Comparison of ENCODE assay signal across 8 mouse cellular contexts in the genomic region with DNA sequence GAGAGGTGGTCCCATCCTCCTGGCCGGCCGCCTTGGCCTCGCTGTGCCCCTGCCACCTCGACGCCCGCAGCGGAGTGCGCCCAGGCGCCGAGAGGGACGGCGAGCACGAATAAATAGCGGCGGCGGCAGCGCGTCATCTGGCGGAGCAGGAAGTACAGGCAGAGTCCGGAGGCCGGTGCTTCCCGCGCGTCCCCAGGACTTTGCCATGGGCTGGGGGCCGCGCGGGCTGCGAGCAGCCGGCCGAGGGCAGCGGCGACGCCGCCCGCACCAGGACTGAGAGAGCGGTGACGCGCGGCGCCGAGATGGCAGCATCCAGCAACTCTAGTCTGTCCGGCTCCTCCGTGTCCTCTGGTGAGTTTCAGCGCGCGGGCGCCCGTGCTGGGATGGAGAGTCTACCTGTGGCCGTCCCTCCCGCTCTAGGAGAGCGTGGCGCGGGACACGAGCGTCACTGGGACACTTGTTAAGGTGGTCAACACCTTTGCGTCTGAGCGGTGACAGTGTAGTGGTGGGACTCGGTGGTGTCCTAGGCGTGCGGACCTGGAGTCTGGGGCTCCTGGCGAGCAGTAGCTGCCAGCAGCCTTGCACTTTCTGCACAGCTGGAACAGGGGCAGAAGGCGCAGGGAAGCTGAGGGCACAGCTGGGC. TPM values are rescaled to one million over a fixed set of nuclear protein-coding genes. Genes with fewer than 3 reads are reported as not detected.
A peak's percentile ranks its signal among the peaks of the same experiment; 100 is the strongest.
DNase-seq lines count a peak whose midpoint lies in the region; ATAC-seq and TF ChIP-seq lines count a peak whose summit lies in the region.

No protein-coding gene starts in this region.

- H3K27me3 ChIP-seq in forebrain, embryonic 12.5 days = peaks cover 31% of the 10 kb centered on the region
- H3K27me3 ChIP-seq in hindbrain, embryonic 11.5 days (ENCODE audit: control insufficient read depth, insufficient read depth, low read length) = peaks cover 10% of the 10 kb centered on the region

- under 1% methylated on average over 47 of the region's 62 CpGs for WGBS in forebrain, embryonic 12.5 days
- under 1% methylated on average over 55 of the region's 62 CpGs for WGBS in hindbrain, embryonic 11.5 days

- H3K9me3 ChIP-seq in ES-E14 (ENCODE audit: control insufficient read depth, insufficient read depth, low read depth, low read length) = no peaks in the 10 kb centered on the region
- H3K9me3 ChIP-seq in forebrain, embryonic 12.5 days = no peaks in the 10 kb centered on the region
- no peaks in the 10 kb centered on the region for H3K9me3 ChIP-seq in hindbrain, embryonic 11.5 days (ENCODE audit: control insufficient read depth, low read length)

- DNase-seq in ES-E14 (ENCODE audit: low read depth, low spot score) = peak; percentile 30
- DNase-seq in c-Kit-positive CD71-negative TER-119-negative erythroid progenitor cells, embryonic 14.5 days (ENCODE audit: low read depth) = peak; percentile 13
- peak; percentile 84 for DNase-seq in hindbrain, embryonic 11.5 days (ENCODE audit: low spot score)
- peak; percentile 47 to 53 for DNase-seq in layer of hippocampus, postnatal 25 days (ENCODE audit: extremely low spot score in 1 of 2, low spot score in 1 of 2)
- peak; percentile 68 for DNase-seq in lung, postnatal 14 days
- DNase-seq in ovary, postnatal 10 days (ENCODE audit: low spot score) = peak; percentile 23
- DNase-seq in thymus, postnatal 4 days = peak; percentile 58

- H3K4me3 ChIP-seq in ES-E14 (ENCODE audit: insufficient read depth in 1 of 2, low read depth in 1 of 2, low read length in 2 of 2, poor library complexity in 1 of 2, severe bottlenecking in 1 of 2) = peak overlapping the region; percentile 93
- H3K4me3 ChIP-seq in forebrain, embryonic 12.5 days (replicated peaks) = peak overlapping the region; percentile 73
- peak overlapping the region; percentile 63 for H3K4me3 ChIP-seq in hindbrain, embryonic 11.5 days (ENCODE audit: low read depth, low read length)

- no peak overlapping the region for H3K27ac ChIP-seq in ES-E14 (ENCODE audit: insufficient read depth, low read depth, low read length, poor library complexity, severe bottlenecking)
- H3K27ac ChIP-seq in forebrain, embryonic 12.5 days = peak overlapping the region; percentile 95
- H3K27ac ChIP-seq in hindbrain, embryonic 11.5 days (ENCODE audit: low read depth, low read length) = peak overlapping the region; percentile 93

- peak; percentile 72 for ATAC-seq in forebrain, embryonic 12.5 days (ENCODE audit: low FRiP score)
- peak; percentile 83 for ATAC-seq in hindbrain, embryonic 11.5 days (ENCODE audit: low FRiP score)

- H3K36me3 ChIP-seq in ES-E14 (ENCODE audit: control insufficient read depth, insufficient read depth, low read length, poor library complexity, severe bottlenecking) = no peaks in the 10 kb centered on the region
- H3K36me3 ChIP-seq in forebrain, embryonic 12.5 days (replicated peaks) = no peaks in the 10 kb centered on the region
- no peaks in the 10 kb centered on the region for H3K36me3 ChIP-seq in hindbrain, embryonic 11.5 days (ENCODE audit: control insufficient read depth, insufficient read depth, low read length)

- H3K9ac ChIP-seq in ES-E14 (ENCODE audit: insufficient read depth, low read depth, low read length, poor library complexity, severe bottlenecking) = peak overlapping the region; percentile 78
- peak overlapping the region; percentile 84 for H3K9ac ChIP-seq in forebrain, embryonic 12.5 days
- peak overlapping the region; percentile 87 for H3K9ac ChIP-seq in hindbrain, embryonic 11.5 days (ENCODE audit: low read depth, low read length)

- in situ Hi-C loops in ES-E14 (cut with MboI; ENCODE audit: low sequenced_read_pairs in 2 of 2, unreplicated experiment in 2 of 2) = loop anchor here in 1 of 2 experiments (25.0 kb wide), 1 partner anchor 172 kb away; no protein-coding TSS in a partner anchor

- H3K4me2 ChIP-seq in forebrain, embryonic 12.5 days = peak overlapping the region; percentile 75
- H3K4me2 ChIP-seq in hindbrain, embryonic 11.5 days (replicated peaks; ENCODE audit: low read depth, low read length) = peak overlapping the region; percentile 92

- H3K4me1 ChIP-seq in ES-E14 (ENCODE audit: control insufficient read depth in 2 of 2, insufficient read depth in 2 of 2, low read length in 2 of 2, poor library complexity in 1 of 2) = peaks cover 0 to 1% of the 10 kb centered on the region in 2 experiments; a peak in 1 of 4 replicates
- peaks cover 26% of the 10 kb centered on the region for H3K4me1 ChIP-seq in forebrain, embryonic 12.5 days
- 0 out of 2 replicates have a peak, but pooled peaks cover 3% of the 10 kb centered on the region for H3K4me1 ChIP-seq in hindbrain, embryonic 11.5 days (replicated peaks; ENCODE audit: control insufficient read depth, insufficient read depth, low read length)

TF ChIP-seq in ES-E14, 5 proteins besides CTCF, POLR2A, EP300 and RAD21:
- no peak for TF ChIP-seq CHD2 (IDR thresholded peaks at IDR 0.05; ENCODE audit: low read depth, low read length)
- no peak for TF ChIP-seq ZC3H11A (IDR thresholded peaks at IDR 0.05; ENCODE audit: borderline replicate concordance, low read depth, low read length)
- TF ChIP-seq HCFC1 (IDR thresholded peaks at IDR 0.05; ENCODE audit: borderline replicate concordance, insufficient read depth, low read length) = 0 out of 2 replicates have a peak, but pooled peaks have one; percentile 27
- no peak for TF ChIP-seq MAFK (IDR thresholded peaks at IDR 0.05; ENCODE audit: insufficient read depth, low read depth, low read length)
- no peak for TF ChIP-seq ZNF384 (IDR thresholded peaks at IDR 0.05; ENCODE audit: low read depth, low read length)
TF ChIP-seq in ES-E14: peak in this region for 1.

RNA-seq across cellular contexts. Expression of a gene that starts 0.6 kb away (rescaled TPM):
- total RNA-seq in ES-E14 (2012; rRNA removed) = 5.8 and 7.1 TPM in 2 replicates
- 29.8 and 30.2 TPM in 2 replicates for polyA plus RNA-seq in forebrain, embryonic 12.5 days (2016; fragmentation: Nextera tagmentation; extraction: Ambion mirVana)
- 14.4 and 19.6 TPM in 2 replicates for polyA plus RNA-seq in hindbrain, embryonic 11.5 days (2014; fragmentation: Nextera tagmentation; extraction: Ambion mirVana)
- 10 to 100 TPM; 22.9 to 24.9 TPM for total RNA-seq in layer of hippocampus, postnatal 25 days (2021)

Comparison
In these comparisons a context has a peak if more than half of its experiments do, and no peak if none do; other contexts are left out.
1. DNase-seq: peak in every context shown above with its lines; median percentile 84 in hindbrain, embryonic 11.5 days; 68 in lung, postnatal 14 days; 58 in thymus, postnatal 4 days; 50 in layer of hippocampus, postnatal 25 days; 30 in ES-E14; 23 in ovary, postnatal 10 days; 13 in c-Kit-positive CD71-negative TER-119-negative erythroid progenitor cells, embryonic 14.5 days.